Mouse (Mus musculus): ENCODE data around the gene Ccr1l1.
"Not testable (repeated sequence)": the region's sequence is repeated elsewhere in the genome, so short reads cannot be mapped to it uniquely, and the experiment has no call there.

Ccr1l1 gene

DNA sequence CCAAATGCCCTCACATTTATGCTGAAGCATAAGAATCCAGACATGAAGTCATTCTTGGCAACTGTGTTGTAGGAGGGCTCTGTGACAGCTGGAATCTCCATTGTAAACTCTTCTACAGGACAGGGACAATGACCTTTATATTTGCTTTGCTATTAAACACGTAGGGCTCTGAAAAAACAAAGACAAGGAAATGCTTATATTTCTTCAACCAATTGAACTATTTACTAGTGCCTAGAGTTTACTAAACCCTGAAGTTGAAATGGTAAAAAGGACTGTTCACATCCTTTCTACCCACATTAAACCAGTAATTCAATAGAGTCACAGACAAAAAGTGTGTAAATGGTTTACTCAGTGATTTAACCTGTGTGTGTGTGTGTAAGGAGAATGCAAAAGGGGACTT, at the start of gene Ccr1l1:
TSS of gene Ccr1l1 (minus strand) at position 101 of the 400 bp plus-strand sequence.
- no peak for DNase-seq (ENCODE audit: extremely low read depth, low read depth, low spot score)

DNA sequence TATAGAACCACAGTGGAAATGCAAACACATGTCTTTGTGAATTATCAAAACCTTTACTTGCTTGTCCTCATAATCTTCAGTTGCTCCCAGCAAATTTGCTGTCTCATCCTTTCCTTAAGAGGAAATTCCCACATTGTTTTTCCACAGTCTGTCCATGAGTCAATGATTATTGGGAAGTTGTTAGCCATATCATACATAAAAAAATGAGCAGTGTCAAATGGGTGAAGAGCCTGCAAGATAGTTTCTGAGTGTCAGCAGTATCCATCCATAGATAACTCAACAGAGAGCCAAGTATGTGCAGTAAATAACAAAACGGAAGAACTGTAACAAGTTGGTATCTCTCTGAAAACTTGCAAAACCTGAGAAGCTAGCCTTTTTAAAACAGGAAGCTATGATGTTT, 43.5 kb upstream of the Ccr1l1 start, which contains the start of gene Ccr3:
TSS of gene Ccr3 (plus strand) at position 301 of the 400 bp plus-strand sequence.
- DNase-seq (ENCODE audit: extremely low read depth, low read depth, low spot score): no peak

DNA sequence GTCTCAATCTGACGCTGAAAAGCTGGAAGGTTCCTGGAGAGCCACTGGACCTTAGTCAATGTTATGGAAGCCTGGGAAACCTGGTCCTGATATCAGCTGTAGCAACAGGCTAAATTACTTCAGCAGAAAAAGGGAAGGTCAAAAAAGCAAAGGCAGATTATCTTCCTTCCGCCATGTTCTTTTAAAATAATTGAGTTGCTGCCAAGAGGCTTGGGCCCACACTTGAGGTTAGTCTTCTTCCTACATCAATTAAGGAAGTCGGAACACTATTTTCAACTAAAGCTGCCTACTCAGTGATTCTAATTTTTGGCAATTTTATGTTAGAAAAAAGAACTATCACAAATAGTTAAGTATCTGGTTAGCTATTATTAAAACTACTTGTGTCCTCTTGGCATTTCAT, 41.7 kb upstream of the Ccr1l1 start:
- no peak for DNase-seq (ENCODE audit: extremely low read depth, low read depth, low spot score)

GRCm38 (mm10) chr9:124016048-124016447, 37.8 kb upstream of the Ccr1l1 start:
- no peak for DNase-seq (ENCODE audit: extremely low read depth, low read depth, low spot score)

DNA sequence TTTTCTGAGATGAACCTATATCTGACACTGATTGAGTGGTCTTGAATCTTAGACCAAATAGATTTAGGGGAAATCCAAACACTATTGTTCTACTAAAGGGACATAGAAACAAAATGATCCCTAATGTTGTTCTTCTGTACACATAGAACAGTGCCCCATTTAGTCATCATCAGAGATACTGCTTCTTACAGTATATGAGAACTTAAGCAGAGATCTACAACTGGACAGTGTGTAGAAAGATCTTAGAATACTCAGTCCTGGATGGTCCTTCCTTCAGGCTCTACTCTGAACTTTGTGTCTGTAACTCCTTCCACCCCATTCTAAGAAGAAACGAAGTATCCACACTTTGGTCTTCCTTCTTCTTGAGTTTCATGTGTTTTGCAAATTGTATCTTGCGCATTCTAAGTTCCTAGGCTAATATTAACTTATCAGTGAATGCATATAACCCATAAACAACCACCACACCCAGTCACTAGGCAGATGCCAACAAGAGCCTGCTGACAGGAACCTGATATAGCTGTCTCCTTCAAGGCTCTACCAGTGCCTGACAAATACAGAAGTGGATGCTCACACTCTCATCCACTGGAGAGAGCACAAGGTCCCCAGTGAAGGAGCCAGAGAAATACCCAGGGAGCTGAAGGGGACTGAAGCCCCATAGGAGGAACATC, 36.9 kb upstream of the Ccr1l1 start:
- DNase-seq (ENCODE audit: extremely low read depth, low read depth, low spot score): no peak

DNA sequence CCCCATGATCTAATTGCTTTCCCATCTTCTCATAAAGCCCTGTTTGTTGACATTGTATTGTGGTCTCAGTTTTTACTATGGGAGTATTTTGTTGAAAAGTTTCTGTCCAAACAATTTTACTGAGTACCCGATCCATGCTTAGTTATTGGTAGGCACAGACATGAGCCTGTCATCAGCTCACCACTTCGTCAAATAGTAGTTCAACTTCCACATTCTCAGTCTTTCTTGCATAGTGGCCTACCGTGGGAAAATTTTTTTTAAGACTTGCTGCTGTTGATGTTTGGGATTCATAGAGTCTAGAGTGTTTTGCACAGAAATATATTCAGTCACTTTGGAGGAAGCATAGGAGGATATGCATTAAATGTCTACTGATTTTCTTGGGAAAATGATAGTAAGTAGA, 35.1 kb upstream of the Ccr1l1 start:
- no peak for DNase-seq (ENCODE audit: extremely low read depth, low read depth, low spot score)

GRCm38 (mm10) chr9:124012691-124013090, 34.5 kb upstream of the Ccr1l1 start:
- DNase-seq (ENCODE audit: extremely low read depth, low read depth, low spot score): no peak

DNA sequence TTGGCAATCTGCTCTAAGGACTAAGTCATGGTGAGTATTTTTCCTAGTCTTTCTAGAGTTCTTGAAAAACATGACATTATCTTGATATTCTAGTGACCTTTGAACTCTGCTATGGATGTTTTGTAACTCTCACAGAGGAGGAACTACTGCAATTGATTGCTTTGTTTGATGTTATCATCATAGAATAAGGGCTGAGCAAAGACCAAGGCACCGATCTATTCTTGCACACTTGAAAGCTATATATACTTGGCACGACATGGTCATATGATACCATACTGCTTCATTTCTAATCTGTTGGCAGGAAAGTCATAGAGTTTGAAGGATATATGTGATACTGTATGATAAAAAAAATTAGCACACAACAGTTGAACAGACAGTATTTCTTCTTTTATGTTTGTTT, 21.6 kb upstream of the Ccr1l1 start:
- DNase-seq (ENCODE audit: extremely low read depth, low read depth, low spot score): no peak

DNA sequence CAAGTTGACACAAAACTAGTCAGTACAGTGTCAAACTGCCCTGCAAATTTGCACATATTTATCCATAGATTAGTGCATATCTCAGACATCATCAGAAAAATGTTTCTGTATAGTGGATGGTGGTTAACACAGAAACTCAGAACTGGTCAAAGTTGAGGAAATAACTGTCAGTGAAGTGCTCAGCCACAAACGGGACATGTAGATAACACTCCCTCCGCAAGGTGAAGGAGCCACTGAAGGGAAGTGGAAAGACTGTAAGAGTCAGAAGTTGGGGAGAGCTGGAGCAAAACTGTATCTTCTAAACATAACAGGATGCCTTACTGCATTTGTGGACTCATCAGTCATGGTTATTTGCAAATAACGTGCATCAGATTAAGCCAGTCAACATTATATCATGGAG, 19.5 kb upstream of the Ccr1l1 start:
- DNase-seq (ENCODE audit: extremely low read depth, low read depth, low spot score): no peak

DNA sequence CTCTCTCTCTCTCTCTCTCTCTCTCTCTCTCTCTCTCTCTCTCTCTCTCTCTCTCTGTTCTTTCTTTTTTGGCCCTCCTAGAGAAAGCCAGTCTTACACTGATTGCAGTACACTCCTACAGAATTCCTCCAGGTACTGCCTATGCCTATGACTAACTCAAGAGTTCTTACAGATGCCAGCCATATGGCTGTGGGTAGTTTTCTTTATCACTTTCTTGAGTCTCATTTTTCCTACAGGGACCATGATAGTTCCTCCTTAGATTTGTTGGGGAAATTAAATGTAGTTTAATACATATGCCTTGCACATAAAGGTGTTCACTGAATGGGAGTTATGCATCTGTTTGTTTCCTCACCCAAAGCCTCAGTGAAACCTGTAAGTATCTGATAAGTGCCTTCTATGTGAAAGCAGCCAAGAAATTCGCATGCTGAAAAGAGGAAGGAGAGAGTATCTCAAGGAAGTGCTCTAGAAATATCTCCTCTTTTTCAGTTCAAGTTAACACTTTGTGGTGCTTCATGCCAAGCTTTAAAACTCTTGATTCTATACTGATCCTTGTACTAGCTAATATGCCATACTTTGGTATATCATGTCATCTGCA, 13.2 kb upstream of the Ccr1l1 start:
- no peak for DNase-seq (ENCODE audit: extremely low read depth, low read depth, low spot score)

DNA sequence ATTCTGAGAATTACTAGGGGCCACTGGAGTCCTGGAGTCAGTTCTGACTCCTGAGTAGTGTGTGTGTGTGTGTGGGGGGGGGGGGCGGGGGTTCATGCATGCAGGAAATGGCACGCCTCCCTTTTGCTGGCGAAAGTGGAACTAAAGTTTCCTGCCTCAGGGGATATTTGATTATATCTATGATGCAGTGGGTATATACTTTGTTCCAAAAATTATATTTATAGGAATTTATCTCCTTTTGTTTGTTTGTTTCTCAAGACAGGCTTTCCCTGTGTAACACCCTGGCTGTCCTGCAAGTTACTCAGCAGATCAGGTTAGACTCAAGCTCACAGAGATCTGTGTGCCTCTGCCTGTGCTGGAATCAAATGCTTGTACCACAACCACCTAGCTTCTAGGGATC, 11.5 kb upstream of the Ccr1l1 start:
- no peak for DNase-seq (ENCODE audit: extremely low read depth, low read depth, low spot score)

DNA sequence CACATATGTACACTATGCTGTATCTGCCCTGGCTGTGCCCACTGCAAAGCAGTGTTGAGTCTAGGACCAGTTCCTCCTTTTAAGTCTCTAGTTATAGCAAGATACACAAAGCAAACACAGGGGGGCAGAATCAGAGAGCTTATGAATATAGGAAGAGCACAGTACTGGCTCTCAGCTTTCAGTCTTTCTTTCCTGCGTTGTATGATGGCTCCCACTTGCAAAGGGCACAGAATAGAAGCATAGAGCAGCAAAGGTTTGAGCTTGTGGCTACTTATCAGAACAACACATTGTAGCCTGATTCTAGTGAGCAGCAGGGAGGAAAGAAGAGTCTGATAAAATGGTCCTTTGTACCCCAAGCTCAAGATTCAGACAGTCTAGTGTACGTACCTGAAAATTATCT, 8.0 kb upstream of the Ccr1l1 start:
- DNase-seq (ENCODE audit: extremely low read depth, low read depth, low spot score): no peak

DNA sequence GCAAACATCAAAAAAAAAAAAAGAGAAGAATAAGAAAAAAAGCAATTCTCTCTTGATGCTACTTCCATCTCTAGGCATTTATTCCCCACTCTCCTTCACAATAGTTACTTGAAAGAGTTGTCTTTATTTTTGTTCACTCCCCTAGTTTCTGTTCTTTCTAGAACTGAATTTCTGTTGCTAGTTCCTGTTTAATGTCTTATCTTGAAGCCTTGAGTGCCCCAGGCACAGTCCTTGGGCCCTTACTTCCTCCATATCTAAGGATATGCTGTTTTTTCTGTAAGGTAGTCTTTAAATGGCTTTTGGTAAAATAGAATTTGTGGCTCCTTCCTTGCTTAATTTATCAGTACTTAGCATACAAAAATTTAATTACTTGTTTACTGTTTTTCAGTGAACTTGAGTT, 6.7 kb upstream of the Ccr1l1 start:
- DNase-seq (ENCODE audit: extremely low read depth, low read depth, low spot score): no peak

GRCm38 (mm10) chr9:123982720-123983119, 4.5 kb upstream of the Ccr1l1 start:
- DNase-seq (ENCODE audit: extremely low read depth, low read depth, low spot score): no peak

DNA sequence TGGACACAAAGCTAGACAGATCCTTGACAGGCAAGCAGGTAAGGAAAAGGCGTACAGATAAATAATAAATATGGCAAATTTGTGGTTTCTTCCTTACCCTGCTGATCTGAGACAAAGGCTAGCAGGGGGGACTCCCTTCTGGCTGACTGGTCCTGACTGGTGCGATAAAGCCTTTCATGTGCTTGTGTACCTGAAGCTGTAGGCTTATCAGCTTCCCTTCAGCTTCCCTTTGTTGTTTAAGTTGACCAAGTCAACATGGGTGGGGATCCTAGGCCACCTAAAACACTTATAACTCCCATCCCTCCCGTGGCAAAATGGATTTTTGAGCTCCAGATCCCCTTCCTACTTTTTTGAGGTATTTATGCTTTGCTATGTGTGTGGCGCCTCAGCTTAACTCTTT, 3.7 kb upstream of the Ccr1l1 start:
- no peak for DNase-seq (ENCODE audit: extremely low read depth, low read depth, low spot score)

DNA sequence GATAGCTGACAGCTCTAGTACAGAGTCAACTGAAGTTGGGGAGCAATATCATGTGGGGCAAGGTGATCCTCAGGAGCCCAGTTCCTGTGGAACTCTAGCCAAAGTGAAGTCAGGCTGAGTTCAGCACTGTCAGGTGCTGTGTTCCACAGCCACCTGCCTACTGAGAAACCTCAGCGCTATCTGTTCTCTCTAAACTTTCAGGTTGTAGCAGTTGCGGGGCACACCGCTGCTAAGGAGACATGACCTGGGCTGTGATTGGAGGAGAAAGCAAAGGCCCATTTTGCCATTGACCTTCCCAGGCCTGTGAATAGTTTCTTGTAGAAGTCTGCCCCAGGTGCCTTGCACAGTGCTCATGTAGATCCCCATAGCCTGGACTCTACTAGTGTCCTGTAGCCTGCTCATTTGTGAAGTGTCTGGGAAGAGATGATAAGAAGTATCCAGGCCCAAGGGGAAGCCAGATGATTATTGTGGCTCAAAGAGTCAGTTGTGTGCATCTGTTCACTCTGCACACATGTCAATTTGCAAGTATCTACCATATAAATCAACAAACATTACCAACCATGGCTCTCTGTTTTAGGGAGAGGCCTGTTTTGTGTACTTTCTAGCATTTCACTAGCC, 2.8 kb upstream of the Ccr1l1 start:
- DNase-seq (ENCODE audit: extremely low read depth, low read depth, low spot score): not testable (repeated sequence)

GRCm38 (mm10) chr9:123976876-123977663, 1.1 kb downstream of the Ccr1l1 start:
- DNase-seq (ENCODE audit: extremely low read depth, low read depth, low spot score): no peak

- no peak for DNase-seq (ENCODE audit: extremely low read depth, low read depth, low spot score)
Observed at GRCm38 (mm10) chr9:123975630-123976029, 2.6 kb downstream of the Ccr1l1 start.

GRCm38 (mm10) chr9:123968290-123968912, 9.8 kb downstream of the Ccr1l1 start, which contains the start of gene Ccr1:
Gene Ccr1, minus strand, starts transcription at chr9:123968692.
- DNase-seq (ENCODE audit: extremely low read depth, low read depth, low spot score): no peak

DNA sequence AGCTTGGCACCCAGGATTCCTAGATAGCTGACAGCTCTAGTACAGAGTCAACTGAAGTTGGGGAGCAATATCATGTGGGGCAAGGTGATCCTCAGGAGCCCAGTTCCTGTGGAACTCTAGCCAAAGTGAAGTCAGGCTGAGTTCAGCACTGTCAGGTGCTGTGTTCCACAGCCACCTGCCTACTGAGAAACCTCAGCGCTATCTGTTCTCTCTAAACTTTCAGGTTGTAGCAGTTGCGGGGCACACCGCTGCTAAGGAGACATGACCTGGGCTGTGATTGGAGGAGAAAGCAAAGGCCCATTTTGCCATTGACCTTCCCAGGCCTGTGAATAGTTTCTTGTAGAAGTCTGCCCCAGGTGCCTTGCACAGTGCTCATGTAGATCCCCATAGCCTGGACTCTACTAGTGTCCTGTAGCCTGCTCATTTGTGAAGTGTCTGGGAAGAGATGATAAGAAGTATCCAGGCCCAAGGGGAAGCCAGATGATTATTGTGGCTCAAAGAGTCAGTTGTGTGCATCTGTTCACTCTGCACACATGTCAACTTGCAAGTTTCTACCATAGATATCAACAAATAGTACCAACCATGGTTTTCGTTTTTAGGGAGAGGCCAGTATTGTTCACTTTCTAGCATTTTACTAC, 11.2 kb downstream of the Ccr1l1 start:
- DNase-seq (ENCODE audit: extremely low read depth, low read depth, low spot score): not testable (repeated sequence)

DNA sequence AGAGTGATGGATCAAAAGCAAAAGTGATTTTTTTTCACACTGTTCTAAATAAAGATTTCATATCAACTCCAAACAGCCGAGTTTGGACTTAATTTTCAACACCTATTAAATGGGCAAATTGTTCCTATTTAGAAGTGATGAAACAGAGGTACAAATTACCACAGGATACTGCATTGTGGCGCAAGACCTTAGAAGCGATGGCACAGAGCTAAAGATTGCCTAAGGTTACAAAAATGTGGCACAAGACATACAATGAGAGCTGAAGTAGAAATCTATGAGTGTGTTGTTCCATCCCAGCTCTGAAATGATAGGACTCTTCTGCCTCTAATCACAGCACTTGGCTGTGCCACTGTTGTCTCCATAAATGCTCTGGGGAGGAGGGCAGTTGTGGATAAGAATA, 13.4 kb downstream of the Ccr1l1 start:
- peak; percentile 75 for DNase-seq (ENCODE audit: extremely low read depth, low read depth, low spot score)

All from fat pad, adult 2 months (tissue).